Mouse (Mus musculus) hindbrain, embryonic 10.5 days (tissue): ENCODE measurements around the gene Gga1. TPM values are rescaled to one million over a fixed set of nuclear protein-coding genes. Genes with fewer than 3 reads are reported as not detected.

Experiments
- DNase-seq: peaks from one replicate; pipeline ENCODE4 v3.0.0-alpha.2; 2017; ENCODE audit warnings: low spot score
- H3K27ac ChIP-seq: fragments of 300-500 bp; sonication (generic); 2 replicates; pipeline ENCODE4 v1.5.1; 2016; ENCODE audit warnings: mild to moderate bottlenecking, moderate library complexity
- H3K27me3 ChIP-seq: fragments of 300-500 bp; sonication (generic); 2 replicates; pipeline ENCODE4 v1.6.1; 2016; ENCODE audit warnings: mild to moderate bottlenecking; ENCODE audit not compliant: poor library complexity, insufficient read depth, severe bottlenecking
- H3K36me3 ChIP-seq: fragments of 300-500 bp; sonication (generic); 2 replicates; pipeline ENCODE4 v1.6.1; 2016; ENCODE audit warnings: mild to moderate bottlenecking, moderate library complexity
- H3K4me1 ChIP-seq: fragments of 300-500 bp; sonication (generic); replicated peaks from 2 replicates; pipeline ENCODE4 v1.6.1; 2016; ENCODE audit warnings: mild to moderate bottlenecking
- H3K4me3 ChIP-seq: fragments of 300-500 bp; sonication (generic); 2 replicates; pipeline ENCODE4 v1.5.1; 2016; ENCODE audit warnings: mild to moderate bottlenecking, moderate library complexity
- H3K9me3 ChIP-seq: fragments of 300-500 bp; sonication (generic); 2 replicates; pipeline ENCODE4 v1.6.1; 2016; ENCODE audit warnings: mild to moderate bottlenecking, moderate library complexity
- WGBS: fragments of 180-500 bp; shearing (Covaris S2); methylation state at CpG from one replicate; pipeline ENCODE4 v1.1.7; 2016; 5-methylcytosine and 5-hydroxymethylcytosine counted together
- polyA plus RNA-seq: library from polyadenylated mRNA; unstranded; fragments of >200 nt; fragmentation: Nextera tagmentation; extraction: Ambion mirVana; gene quantifications from 2 replicates; pipeline ENCODE4 v1.2.1, GENCODE M21; 2016

Gga1 gene
- 51.1 and 60.7 TPM in 2 replicates for polyA plus RNA-seq

GRCm38 (mm10) chr15:78876991-78877809 lies at the start of gene Gga1:
Gga1 (plus strand) TSS chr15:78877190.
- H3K4me3 ChIP-seq: peak within 1 kb of the TSS; percentile 76
- H3K27ac ChIP-seq: peak within 1 kb of the TSS; percentile 99
- WGBS: under 1% methylated on average over 91 of the region's 95 CpGs
- peak; percentile 96 for DNase-seq
- H3K4me1 ChIP-seq: peaks cover 65% of the 10 kb centered on the region
- H3K27me3 ChIP-seq: no peaks in the 10 kb centered on the region
- no peaks in the 10 kb centered on the region for H3K9me3 ChIP-seq
- peaks cover 31% of the 10 kb centered on the region for H3K36me3 ChIP-seq

- 17% methylated on average over 5 of the region's 5 CpGs for WGBS
- Histone ChIP-seq H3K27ac (0 out of 2 replicates have a peak overlapping the region, but pooled peaks have one; percentile 6), H3K27me3 (peaks cover 27% of the 10 kb centered on the region)
Observed at GRCm38 (mm10) chr15:78828315-78828714, 48.7 kb upstream of the Gga1 start.

GRCm38 (mm10) chr15:78829636-78830035 lies 47.4 kb upstream of the Gga1 start:
- Histone ChIP-seq H3K27me3 (peaks cover 24% of the 10 kb centered on the region), H3K4me1 (peaks cover 49% of the 10 kb centered on the region)
- 90% methylated on average over 1 of the region's 1 CpGs for WGBS

More at GRCm38 (mm10) chr15:78828315-78828714, 48.7 kb upstream of the Gga1 start:
- Histone ChIP-seq H3K36me3 (no peaks in the 10 kb centered on the region), H3K4me1 (peaks cover 36% of the 10 kb centered on the region), H3K4me3 (no peak overlapping the region), H3K9me3 (no peaks in the 10 kb centered on the region)
- DNase-seq: no peak

GRCm38 (mm10) chr15:78830742-78831719 lies 46.0 kb upstream of the Gga1 start:
- Histone ChIP-seq H3K27me3 (peaks cover 24% of the 10 kb centered on the region), H3K36me3 (no peaks in the 10 kb centered on the region), H3K4me1 (peaks cover 63% of the 10 kb centered on the region), H3K9me3 (no peaks in the 10 kb centered on the region), H3K27ac (peak overlapping the region; percentile 92; the same call in 1 of the 2 replicates), H3K4me3 (no peak overlapping the region)
- 73% methylated on average over 10 of the region's 10 CpGs for WGBS
- DNase-seq: no peak

More at GRCm38 (mm10) chr15:78829636-78830035, 47.4 kb upstream of the Gga1 start:
- H3K9me3 ChIP-seq: no peaks in the 10 kb centered on the region
- H3K4me3 ChIP-seq: no peak overlapping the region
- no peak overlapping the region for H3K27ac ChIP-seq
- DNase-seq: no peak
- H3K36me3 ChIP-seq: no peaks in the 10 kb centered on the region

- Histone ChIP-seq H3K27ac (peak overlapping the region; percentile 92), H3K36me3 (no peaks in the 10 kb centered on the region), H3K9me3 (peaks cover 4% of the 10 kb centered on the region; the same call in 1 of the 2 replicates), H3K4me3 (peak overlapping the region; percentile 21), H3K27me3 (peaks cover 19% of the 10 kb centered on the region), H3K4me1 (peaks cover 65% of the 10 kb centered on the region)
- 47% methylated on average over 19 of the region's 19 CpGs for WGBS
- peak; percentile 53 for DNase-seq
Observed at GRCm38 (mm10) chr15:78831720-78832657, 45.0 kb upstream of the Gga1 start.

- Histone ChIP-seq H3K36me3 (no peaks in the 10 kb centered on the region), H3K9me3 (peaks cover 4% of the 10 kb centered on the region; the same call in 1 of the 2 replicates), H3K4me1 (peaks cover 65% of the 10 kb centered on the region), H3K27ac (peak overlapping the region; percentile 92), H3K4me3 (peak overlapping the region; percentile 21), H3K27me3 (peaks cover 12% of the 10 kb centered on the region)
- DNase-seq: peak; percentile 72
- WGBS: 11% methylated on average over 14 of the region's 14 CpGs
Observed at GRCm38 (mm10) chr15:78832701-78833123, 44.3 kb upstream of the Gga1 start.

- no peak for DNase-seq
- H3K36me3 ChIP-seq: no peaks in the 10 kb centered on the region
- H3K9me3 ChIP-seq: peaks cover 4% of the 10 kb centered on the region; the same call in 1 of the 2 replicates
- peak overlapping the region; percentile 92 for H3K27ac ChIP-seq
- H3K4me3 ChIP-seq: no peak overlapping the region
- H3K27me3 ChIP-seq: peaks cover 4% of the 10 kb centered on the region
- WGBS: 90% methylated on average over 3 of the region's 3 CpGs
- peaks cover 58% of the 10 kb centered on the region for H3K4me1 ChIP-seq
Observed at GRCm38 (mm10) chr15:78833582-78833981, 43.4 kb upstream of the Gga1 start.

- H3K9me3 ChIP-seq: peaks cover 4% of the 10 kb centered on the region; the same call in 1 of the 2 replicates
- no peaks in the 10 kb centered on the region for H3K36me3 ChIP-seq
- no peaks in the 10 kb centered on the region for H3K27me3 ChIP-seq
- H3K4me3 ChIP-seq: no peak overlapping the region
- DNase-seq: no peak
- peaks cover 66% of the 10 kb centered on the region for H3K4me1 ChIP-seq
- H3K27ac ChIP-seq: peak overlapping the region; percentile 92
- 34% methylated on average over 10 of the region's 10 CpGs for WGBS
Observed at GRCm38 (mm10) chr15:78834233-78835005, 42.6 kb upstream of the Gga1 start.

- peak; percentile 58 for DNase-seq
- Histone ChIP-seq H3K9me3 (peaks cover 4% of the 10 kb centered on the region; the same call in 1 of the 2 replicates), H3K36me3 (no peaks in the 10 kb centered on the region), H3K27me3 (peaks cover 5% of the 10 kb centered on the region; the same call in 1 of the 2 replicates), H3K27ac (peak overlapping the region; percentile 92), H3K4me3 (peak overlapping the region; percentile 7), H3K4me1 (peaks cover 76% of the 10 kb centered on the region)
- 6% methylated on average over 12 of the region's 12 CpGs for WGBS
Observed at GRCm38 (mm10) chr15:78835200-78836085, 41.5 kb upstream of the Gga1 start.

- peak overlapping the region; percentile 92 for H3K27ac ChIP-seq
- peak; percentile 51 for DNase-seq
- H3K4me3 ChIP-seq: no peak overlapping the region
- H3K27me3 ChIP-seq: peaks cover 12% of the 10 kb centered on the region
- no peaks in the 10 kb centered on the region for H3K36me3 ChIP-seq
- H3K9me3 ChIP-seq: peaks cover 4% of the 10 kb centered on the region; the same call in 1 of the 2 replicates
- WGBS: 33% methylated on average over 8 of the region's 8 CpGs
- peaks cover 81% of the 10 kb centered on the region for H3K4me1 ChIP-seq
Observed at GRCm38 (mm10) chr15:78836086-78836621, 40.8 kb upstream of the Gga1 start.
